Mouse (Mus musculus) spleen, adult 2 months (tissue): ENCODE measurements at regions not wholly inside any gene's neighbourhood (a gene's known extent, or its start where the extent isn't known, plus 50 kb on each side); places are given as distances from the start of the nearest gene placed in this dataset.

ENCODE experiments used
- CTCF ChIP-seq: fragments of 200-500 bp; IDR thresholded peaks from 2 replicates; pipeline ENCODE4 v1.5.1; 2011; ENCODE audit warnings: mild to moderate bottlenecking, inconsistent platforms; ENCODE audit not compliant: insufficient read depth, insufficient read length, insufficient replicate concordance; ENCODE audit errors: extremely low read depth
- POLR2A ChIP-seq: fragments of 200-500 bp; IDR thresholded peaks from 2 replicates; pipeline ENCODE4 v1.6.1; 2011; ENCODE audit warnings: low read depth, low read length, inconsistent platforms

DNA sequence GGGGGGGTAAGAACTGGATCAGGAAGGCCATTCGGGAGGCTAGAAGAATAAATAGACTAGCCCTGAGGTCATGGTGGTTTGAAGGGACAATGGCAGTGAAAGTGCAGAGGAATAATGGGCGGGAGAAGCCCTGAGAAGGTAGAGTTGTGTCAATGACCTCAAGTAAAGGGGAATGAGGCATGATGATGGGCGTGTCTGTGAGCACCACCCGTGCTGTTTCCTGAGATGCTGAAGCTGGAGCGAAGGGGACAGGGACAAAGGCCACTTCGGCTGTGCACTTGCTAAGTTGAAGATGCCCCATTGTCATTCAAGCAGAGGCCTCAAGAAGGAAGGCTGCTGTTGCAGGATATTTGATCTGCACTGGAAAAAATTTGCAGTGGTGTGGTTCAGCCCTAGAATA is 69.5 kb downstream of the Adra2a start:
- no peak for TF ChIP-seq CTCF
- no peak for TF ChIP-seq POLR2A
